Mouse (Mus musculus): ENCODE measurements at regions not wholly inside any gene's neighbourhood (a gene's known extent, or its start where the extent isn't known, plus 50 kb on each side); places are given as distances from the start of the nearest gene placed in this dataset.

DNA sequence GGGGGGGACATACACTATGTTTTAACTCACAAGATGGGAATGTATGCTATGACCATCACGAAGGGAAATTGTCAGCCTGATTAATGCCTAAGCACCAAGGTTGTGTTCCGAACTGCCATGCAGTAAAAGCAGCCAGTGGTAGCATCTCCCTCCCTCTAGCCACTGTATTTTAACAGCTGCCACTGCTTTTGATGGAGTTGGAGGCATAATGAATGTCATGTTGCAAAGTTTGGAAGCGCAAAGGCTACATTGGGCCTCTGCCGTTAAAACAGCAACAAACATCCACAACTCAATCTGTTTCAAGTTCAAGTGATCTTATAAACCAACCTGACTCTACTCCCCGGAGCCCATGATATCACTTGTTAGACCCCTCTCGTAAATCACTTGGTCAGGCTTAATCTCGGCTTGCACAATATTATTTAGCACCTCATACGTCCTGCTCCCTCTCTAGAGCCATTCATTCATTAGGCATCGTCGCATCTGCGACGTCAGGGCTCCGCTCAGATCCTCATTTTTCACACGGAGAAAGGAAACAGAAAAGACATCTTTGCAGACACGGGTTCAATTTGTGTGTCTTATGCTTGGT is 184.7 kb downstream of the Hlx start:
- WGBS: 66% methylated on average over 15 of the region's 15 CpGs
- ATAC-seq (ENCODE audit: low read depth): no peak
- Histone ChIP-seq H3K36me3 (no peaks in the 10 kb centered on the region), H3K27me3 (no peaks in the 10 kb centered on the region), H3K27ac (replicated peaks) (no peak overlapping the region), H3K4me2 (no peak overlapping the region), H3K4me3 (no peak overlapping the region), H3K4me1 (replicated peaks) (no peaks in the 10 kb centered on the region), H3K9ac (no peak overlapping the region), H3K9me3 (no peaks in the 10 kb centered on the region)

DNA sequence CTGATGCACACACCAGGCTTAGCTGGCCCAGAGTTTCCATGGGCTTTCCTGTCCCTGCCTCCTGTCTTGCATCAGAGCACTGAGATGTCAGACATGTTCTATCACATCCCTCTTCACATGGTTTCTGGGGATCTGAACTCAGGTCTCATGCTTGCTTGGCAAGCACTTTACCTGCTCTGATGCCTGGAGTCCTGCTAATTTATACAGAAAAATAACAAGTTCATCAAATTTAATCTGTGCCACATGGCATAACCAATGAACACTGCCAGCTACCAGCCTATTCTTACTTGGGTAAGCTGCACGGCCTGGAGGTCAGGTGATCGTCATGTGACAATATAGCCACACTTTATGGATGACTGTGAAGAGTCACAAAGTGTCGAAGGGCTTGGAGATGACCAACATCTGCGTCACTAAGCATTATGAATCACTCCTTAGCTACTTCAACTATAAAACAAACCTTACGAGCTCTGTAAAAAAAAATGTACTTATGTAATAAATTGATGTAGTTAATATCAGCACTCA is 186.2 kb downstream of the Hlx start:
- Histone ChIP-seq H3K4me2 (no peak overlapping the region), H3K27me3 (no peaks in the 10 kb centered on the region), H3K4me1 (replicated peaks) (no peaks in the 10 kb centered on the region), H3K9me3 (no peaks in the 10 kb centered on the region), H3K4me3 (no peak overlapping the region), H3K9ac (no peak overlapping the region), H3K36me3 (no peaks in the 10 kb centered on the region), H3K27ac (replicated peaks) (no peak overlapping the region)
- ATAC-seq (ENCODE audit: low read depth): no peak
- 86% methylated on average over 5 of the region's 5 CpGs for WGBS

DNA sequence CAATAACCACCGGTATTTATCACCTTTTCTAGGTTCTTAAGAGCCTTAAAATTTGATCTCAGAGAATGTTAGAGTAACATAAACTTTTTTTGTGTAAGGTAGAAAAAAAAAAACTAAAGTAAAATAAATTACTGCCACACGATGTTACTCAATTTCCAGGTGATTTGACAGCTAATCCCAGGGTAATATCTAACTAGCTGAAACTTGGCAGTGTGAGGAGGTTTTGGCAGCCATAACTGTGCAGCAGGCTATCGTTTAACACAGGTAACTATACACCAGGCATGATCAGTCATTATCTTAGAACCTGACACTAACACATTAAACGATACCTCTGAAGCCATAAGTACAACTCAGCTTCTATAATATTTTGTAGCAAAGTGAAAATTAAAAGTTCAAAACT is 187.3 kb downstream of the Hlx start:
- H3K9ac ChIP-seq: no peak overlapping the region
- H3K4me3 ChIP-seq: no peak overlapping the region
- H3K27ac ChIP-seq (replicated peaks): no peak overlapping the region
- no peaks in the 10 kb centered on the region for H3K27me3 ChIP-seq
- H3K36me3 ChIP-seq: no peaks in the 10 kb centered on the region
- no peak for ATAC-seq (ENCODE audit: low read depth)
- no peak overlapping the region for H3K4me2 ChIP-seq
- H3K4me1 ChIP-seq (replicated peaks): no peaks in the 10 kb centered on the region
- no peaks in the 10 kb centered on the region for H3K9me3 ChIP-seq
- WGBS: 85% methylated on average over 4 of the region's 4 CpGs

DNA sequence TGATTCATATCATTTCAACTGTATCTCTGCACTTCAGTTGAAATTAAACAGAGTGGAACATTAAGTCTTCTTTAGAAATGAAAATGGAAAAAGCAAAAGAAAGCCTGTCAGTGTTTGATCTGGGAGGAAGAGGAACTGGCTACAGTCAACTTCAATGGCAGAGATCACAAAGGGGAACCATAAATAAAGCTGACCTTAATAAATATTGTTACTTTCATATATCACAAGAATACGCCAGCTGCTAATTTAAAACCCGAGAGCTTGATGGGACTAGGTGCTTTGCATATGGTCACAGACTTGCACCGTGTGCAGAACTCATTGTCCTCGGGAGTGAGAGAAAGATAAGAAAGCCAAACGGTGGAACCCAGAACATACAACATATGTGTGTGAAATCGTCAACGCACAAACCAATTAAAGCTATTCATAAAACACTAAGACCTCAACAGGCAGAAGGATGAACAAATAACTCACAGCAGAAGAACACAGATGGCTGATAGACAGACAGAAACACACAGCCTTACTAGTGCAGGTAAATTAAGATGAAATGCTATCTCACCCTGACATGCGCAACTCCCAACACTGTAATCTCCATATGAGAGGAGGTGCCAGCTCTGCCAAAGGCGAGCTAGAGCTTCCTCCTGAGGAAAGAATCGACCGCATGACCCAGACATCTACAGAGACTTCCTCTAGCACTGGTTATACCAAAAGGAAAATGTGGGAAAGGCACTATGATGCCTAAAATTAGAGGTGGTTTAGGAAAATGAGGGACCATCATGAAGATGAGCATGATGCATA is 189.9 kb downstream of the Hlx start:
- 80% methylated on average over 11 of the region's 11 CpGs for WGBS
- Histone ChIP-seq H3K4me3 (no peak overlapping the region), H3K4me2 (no peak overlapping the region), H3K9me3 (no peaks in the 10 kb centered on the region), H3K36me3 (no peaks in the 10 kb centered on the region), H3K4me1 (replicated peaks) (no peaks in the 10 kb centered on the region), H3K27me3 (no peaks in the 10 kb centered on the region), H3K27ac (replicated peaks) (no peak overlapping the region), H3K9ac (no peak overlapping the region)
- ATAC-seq (ENCODE audit: low read depth): no peak

DNA sequence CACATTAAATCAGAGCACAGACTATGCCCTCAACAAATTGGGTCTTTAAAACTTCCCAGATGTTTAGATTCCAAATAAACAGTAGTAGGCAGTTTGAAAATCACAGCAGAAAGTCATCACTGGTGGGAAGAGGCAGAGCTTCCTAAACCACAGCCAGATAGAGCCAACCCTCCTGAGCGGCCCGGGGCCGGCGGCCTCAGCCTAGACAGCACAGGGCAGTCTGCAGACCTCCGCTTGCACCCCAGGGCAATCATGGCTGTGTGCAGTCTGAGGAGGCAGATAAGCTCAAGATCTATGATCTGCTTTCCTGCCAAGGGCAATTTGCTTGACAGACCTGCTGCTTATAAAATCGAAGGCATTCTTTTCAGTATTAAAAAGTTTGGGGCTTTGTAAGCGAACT is 192.6 kb downstream of the Hlx start:
- Histone ChIP-seq H3K27ac (replicated peaks) (no peak overlapping the region), H3K27me3 (no peaks in the 10 kb centered on the region), H3K36me3 (no peaks in the 10 kb centered on the region), H3K9me3 (no peaks in the 10 kb centered on the region), H3K4me2 (no peak overlapping the region), H3K4me3 (no peak overlapping the region), H3K9ac (no peak overlapping the region), H3K4me1 (replicated peaks) (no peaks in the 10 kb centered on the region)
- whole genome bisulfite sequencing: 76% methylated on average over 7 of the region's 7 CpGs
- ATAC-seq (ENCODE audit: low read depth): no peak

DNA sequence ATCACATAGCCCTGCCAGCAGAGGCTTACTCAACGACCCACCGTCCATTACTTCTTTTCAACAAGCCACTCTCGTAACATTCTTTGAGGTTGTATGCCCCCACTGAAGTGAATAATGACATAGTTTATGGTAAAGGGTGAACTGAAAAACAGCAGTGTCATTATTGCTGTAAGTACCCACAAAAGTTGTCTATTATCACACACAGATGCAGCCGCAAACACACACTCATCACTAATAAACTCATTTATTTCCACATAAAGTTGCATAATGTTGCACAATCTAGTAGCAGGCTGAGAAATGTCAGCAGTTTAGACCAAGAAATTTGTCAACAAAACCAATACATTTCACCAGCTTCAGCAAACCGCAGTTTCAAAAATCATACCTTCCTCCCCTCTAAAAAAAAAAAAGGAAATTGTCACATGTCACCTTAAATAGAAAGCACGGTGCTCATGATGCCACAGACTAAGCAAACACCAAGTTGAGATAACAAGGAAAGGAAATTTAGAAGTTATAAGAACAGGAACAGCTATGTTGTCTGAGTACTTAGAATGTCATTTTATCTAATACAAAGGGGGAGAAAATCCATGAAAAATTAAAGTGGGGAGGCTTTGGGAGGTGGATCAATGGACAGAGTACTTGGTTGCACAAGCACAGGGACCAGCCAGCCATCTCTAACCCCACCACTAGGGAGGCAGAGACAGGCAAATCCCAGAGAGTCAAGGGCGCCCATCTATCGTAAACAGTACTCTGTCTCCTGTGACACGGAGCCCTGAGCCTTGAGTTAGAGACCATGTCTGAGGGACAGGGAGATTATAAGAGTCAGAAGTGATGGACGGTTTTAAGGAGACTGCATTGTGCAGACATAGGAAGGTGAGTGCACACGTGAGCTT is 195.9 kb downstream of the Hlx start:
- Histone ChIP-seq H3K4me3 (no peak overlapping the region), H3K9me3 (no peaks in the 10 kb centered on the region), H3K27ac (replicated peaks) (no peak overlapping the region), H3K36me3 (no peaks in the 10 kb centered on the region), H3K27me3 (no peaks in the 10 kb centered on the region), H3K4me2 (no peak overlapping the region), H3K4me1 (replicated peaks) (no peaks in the 10 kb centered on the region), H3K9ac (no peak overlapping the region)
- ATAC-seq (ENCODE audit: low read depth): no peak
- WGBS: 84% methylated on average over 11 of the region's 11 CpGs

DNA sequence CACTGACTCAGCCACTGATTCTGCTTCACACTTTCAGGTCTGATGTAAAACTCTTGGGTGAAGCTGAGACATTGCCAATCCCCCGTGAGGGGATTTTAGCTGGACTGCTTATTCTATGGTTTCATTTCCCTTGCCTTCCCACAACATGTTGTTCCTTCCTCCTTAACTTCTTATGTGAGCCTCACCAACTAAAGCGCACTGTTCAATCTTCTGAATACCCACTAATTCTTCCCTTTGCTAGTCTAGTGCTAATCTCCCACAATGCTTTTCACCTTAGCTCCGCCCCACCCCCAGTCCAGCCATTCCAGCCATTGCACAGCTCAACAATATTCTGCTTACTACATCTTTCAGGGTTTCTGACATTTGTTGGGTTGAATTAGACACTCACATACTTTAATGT is 196.7 kb downstream of the Hlx start:
- WGBS: 91% methylated on average over 3 of the region's 3 CpGs
- H3K4me2 ChIP-seq: no peak overlapping the region
- no peaks in the 10 kb centered on the region for H3K36me3 ChIP-seq
- H3K9ac ChIP-seq: no peak overlapping the region
- no peaks in the 10 kb centered on the region for H3K9me3 ChIP-seq
- no peak for ATAC-seq (ENCODE audit: low read depth)
- H3K27me3 ChIP-seq: no peaks in the 10 kb centered on the region
- H3K27ac ChIP-seq (replicated peaks): no peak overlapping the region
- no peaks in the 10 kb centered on the region for H3K4me1 ChIP-seq (replicated peaks)
- H3K4me3 ChIP-seq: no peak overlapping the region

DNA sequence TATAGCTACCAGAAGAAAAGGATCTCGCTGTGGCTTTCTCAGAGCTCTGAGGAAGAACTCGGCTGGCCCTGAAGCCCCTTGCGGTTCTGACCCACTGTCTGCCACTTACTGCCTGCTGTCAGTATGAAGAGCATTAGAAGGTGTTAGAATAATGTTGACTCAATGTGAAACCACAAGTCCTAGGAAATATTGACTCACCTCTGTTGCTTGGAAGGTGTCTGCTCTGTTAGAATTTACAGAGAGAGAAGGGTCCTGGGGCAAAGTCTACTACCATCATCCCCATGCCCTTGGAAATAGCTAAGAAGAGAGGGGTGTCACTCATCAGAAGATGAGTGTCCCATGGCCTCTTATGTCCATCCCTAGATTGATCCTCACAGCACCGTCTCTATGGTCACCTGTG is 197.9 kb downstream of the Hlx start:
- Histone ChIP-seq H3K9me3 (no peaks in the 10 kb centered on the region), H3K4me1 (replicated peaks) (no peaks in the 10 kb centered on the region), H3K9ac (no peak overlapping the region), H3K36me3 (no peaks in the 10 kb centered on the region), H3K4me3 (no peak overlapping the region), H3K27ac (replicated peaks) (no peak overlapping the region), H3K4me2 (no peak overlapping the region), H3K27me3 (no peaks in the 10 kb centered on the region)
- ATAC-seq (ENCODE audit: low read depth): no peak
- WGBS: 97% methylated on average over 4 of the region's 4 CpGs

DNA sequence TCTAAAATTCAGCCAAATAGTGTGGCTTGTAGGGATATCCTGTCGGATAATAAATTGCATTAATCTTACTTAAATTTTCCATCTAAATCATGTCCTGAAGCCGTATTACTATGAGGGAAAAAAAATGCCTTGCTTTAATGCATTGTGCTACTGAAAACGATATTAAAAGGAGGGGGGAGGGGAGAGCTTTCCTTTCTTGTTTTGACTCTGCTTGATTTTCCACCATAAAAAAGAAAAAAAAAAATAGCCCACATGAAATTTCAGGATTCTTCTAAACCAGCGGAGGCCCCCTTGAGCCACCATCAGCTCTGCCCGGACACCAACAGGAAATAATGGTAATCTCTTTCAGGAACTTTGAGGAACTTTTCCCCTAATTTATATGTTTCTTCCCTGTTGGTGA is 198.5 kb downstream of the Hlx start:
- Histone ChIP-seq H3K9me3 (no peaks in the 10 kb centered on the region), H3K4me2 (no peak overlapping the region), H3K27me3 (no peaks in the 10 kb centered on the region), H3K9ac (no peak overlapping the region), H3K27ac (replicated peaks) (no peak overlapping the region), H3K4me3 (no peak overlapping the region), H3K4me1 (replicated peaks) (no peaks in the 10 kb centered on the region), H3K36me3 (no peaks in the 10 kb centered on the region)
- ATAC-seq (ENCODE audit: low read depth): no peak
- 79% methylated on average over 5 of the region's 5 CpGs for WGBS

DNA sequence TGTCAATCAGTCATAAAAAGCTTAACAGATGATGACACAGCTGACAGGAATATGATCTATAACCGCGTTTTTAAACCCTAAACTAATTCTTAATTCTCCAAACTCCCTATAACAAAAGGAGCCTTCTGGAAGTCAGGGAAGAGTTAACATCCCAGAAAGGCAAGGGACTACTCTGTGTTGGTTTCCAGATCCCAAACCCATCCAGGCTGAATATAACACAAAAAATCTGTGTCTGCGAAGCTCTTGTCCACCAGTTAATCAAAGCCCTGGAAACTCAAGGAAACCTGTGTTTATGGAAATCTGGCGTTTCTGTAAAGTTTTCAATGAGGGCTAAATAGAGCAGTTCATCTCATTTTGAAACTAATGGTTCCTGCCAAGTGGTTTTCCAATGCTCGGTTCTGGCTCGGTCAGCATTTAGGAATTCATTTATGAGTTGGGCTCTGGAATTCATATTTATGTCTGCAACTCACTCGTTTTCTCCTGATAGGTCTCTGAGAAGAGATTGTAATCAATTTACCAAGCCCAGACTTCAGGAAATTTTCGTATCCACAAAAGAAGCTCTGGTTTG is 199.8 kb downstream of the Hlx start:
- WGBS: 80% methylated on average over 8 of the region's 8 CpGs
- no peak overlapping the region for H3K9ac ChIP-seq
- H3K4me2 ChIP-seq: no peak overlapping the region
- H3K36me3 ChIP-seq: no peaks in the 10 kb centered on the region
- H3K27ac ChIP-seq (replicated peaks): no peak overlapping the region
- ATAC-seq (ENCODE audit: low read depth): no peak
- H3K27me3 ChIP-seq: no peaks in the 10 kb centered on the region
- no peaks in the 10 kb centered on the region for H3K9me3 ChIP-seq
- H3K4me3 ChIP-seq: no peak overlapping the region
- H3K4me1 ChIP-seq (replicated peaks): no peaks in the 10 kb centered on the region

DNA sequence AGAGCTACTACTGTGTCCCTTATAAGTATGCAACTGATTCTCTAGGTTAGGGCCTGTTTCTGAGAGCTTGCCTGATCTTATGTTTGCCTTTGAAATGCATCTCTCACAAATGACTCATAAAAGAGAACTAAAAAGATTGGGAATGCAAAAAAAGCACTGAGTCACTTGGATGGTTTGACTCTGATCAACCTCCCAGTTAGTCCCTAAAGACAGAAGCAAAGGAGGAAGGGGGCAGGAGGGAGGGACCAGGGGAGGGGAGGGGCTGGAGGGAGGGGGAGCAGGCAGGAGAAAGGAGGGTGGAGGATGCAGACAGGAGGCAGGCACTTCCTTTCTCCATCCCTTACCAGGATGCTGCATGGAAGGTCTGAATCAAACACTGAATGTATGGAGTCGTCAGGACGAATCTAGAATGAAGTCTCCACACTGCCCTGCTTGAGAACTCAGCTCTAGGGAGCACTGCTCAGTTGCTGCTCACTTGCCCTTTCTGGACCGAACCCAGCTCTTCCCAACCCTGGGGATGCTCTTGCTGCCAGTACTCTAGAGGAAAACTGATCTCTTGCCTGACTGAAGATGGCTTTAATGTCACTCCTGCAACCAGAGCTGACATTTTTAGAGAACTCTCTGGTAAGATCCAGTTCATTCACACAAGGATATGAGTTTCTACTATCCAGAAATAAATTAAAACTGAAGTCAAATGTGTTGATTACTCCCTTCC is 201.7 kb downstream of the Hlx start:
- Histone ChIP-seq H3K27ac (replicated peaks) (no peak overlapping the region), H3K4me3 (no peak overlapping the region), H3K4me2 (no peak overlapping the region), H3K27me3 (no peaks in the 10 kb centered on the region), H3K9me3 (no peaks in the 10 kb centered on the region), H3K36me3 (no peaks in the 10 kb centered on the region), H3K4me1 (replicated peaks) (no peaks in the 10 kb centered on the region), H3K9ac (no peak overlapping the region)
- 66% methylated on average over 3 of the region's 3 CpGs for WGBS
- ATAC-seq (ENCODE audit: low read depth): no peak

Data from neural tube, embryonic 13.5 days (tissue).